Mouse (Mus musculus) embryonic facial prominence, embryonic 14.5 days (tissue): ENCODE results near the gene 1700018B08Rik. TPM values are rescaled to one million over a fixed set of nuclear protein-coding genes. Genes with fewer than 3 reads are reported as not detected.

Experiments
- ATAC-seq: fragments of 200-750 bp; cut with Nextera tagmentation; 2 replicates; pipeline ENCODE4 v1.8.0; 2017; ENCODE audit warnings: low read depth, moderate number of reproducible peaks, moderate TSS enrichment
- DNase-seq: peaks from one replicate; pipeline ENCODE4 v3.0.0-alpha.2; 2015; ENCODE audit warnings: low spot score
- H3K27ac ChIP-seq: fragments of 300-500 bp; sonication (generic); replicated peaks from 2 replicates; pipeline ENCODE4 v1.5.1; 2014; ENCODE audit warnings: low read depth, mild to moderate bottlenecking, low read length, moderate library complexity
- H3K27me3 ChIP-seq: fragments of 300-500 bp; sonication (generic); replicated peaks from 2 replicates; pipeline ENCODE4 v1.6.1; 2014; ENCODE audit warnings: low read length; ENCODE audit not compliant: control insufficient read depth, insufficient read depth
- H3K36me3 ChIP-seq: fragments of 300-500 bp; sonication (generic); 2 replicates; pipeline ENCODE4 v1.6.1; 2014; ENCODE audit warnings: low read length, mixed read lengths; ENCODE audit not compliant: control insufficient read depth, insufficient read depth
- H3K4me1 ChIP-seq: fragments of 300-500 bp; sonication (generic); 2 replicates; pipeline ENCODE4 v1.6.1; 2014; ENCODE audit warnings: antibody characterized with exemption, low read length; ENCODE audit not compliant: control insufficient read depth, insufficient read depth
- H3K4me2 ChIP-seq: fragments of 300-500 bp; sonication (generic); 2 replicates; pipeline ENCODE4 v1.6.1; 2014; ENCODE audit warnings: low read depth, mild to moderate bottlenecking, low read length, moderate library complexity, mixed read lengths
- H3K4me3 ChIP-seq: fragments of 300-500 bp; sonication (generic); 2 replicates; pipeline ENCODE4 v1.5.1; 2014; ENCODE audit warnings: low read depth, mild to moderate bottlenecking, low read length
- H3K9ac ChIP-seq: fragments of 300-500 bp; sonication (generic); 2 replicates; pipeline ENCODE4 v1.6.1; 2014; ENCODE audit warnings: low read depth, mild to moderate bottlenecking, low read length, moderate library complexity, mixed read lengths
- H3K9me3 ChIP-seq: fragments of 300-500 bp; sonication (generic); 2 replicates; pipeline ENCODE4 v1.6.1; 2016; ENCODE audit warnings: low read length; ENCODE audit not compliant: control insufficient read depth
- WGBS: fragments of 180-500 bp; shearing (Covaris S2); extraction: QIAGEN DNeasy Blood & Tissue Kit; methylation state at CpG from one replicate; pipeline ENCODE4 v1.1.7; 2014; 5-methylcytosine and 5-hydroxymethylcytosine counted together
- polyA plus RNA-seq: library from polyadenylated mRNA; unstranded; fragments of >200 nt; fragmentation: Nextera tagmentation; extraction: Ambion mirVana; gene quantifications from 2 replicates; pipeline ENCODE4 v1.2.1, GENCODE M21; 2014

Gene 1700018B08Rik
- polyA plus RNA-seq, 1 experiment from 2014 or later: not detected

DNA sequence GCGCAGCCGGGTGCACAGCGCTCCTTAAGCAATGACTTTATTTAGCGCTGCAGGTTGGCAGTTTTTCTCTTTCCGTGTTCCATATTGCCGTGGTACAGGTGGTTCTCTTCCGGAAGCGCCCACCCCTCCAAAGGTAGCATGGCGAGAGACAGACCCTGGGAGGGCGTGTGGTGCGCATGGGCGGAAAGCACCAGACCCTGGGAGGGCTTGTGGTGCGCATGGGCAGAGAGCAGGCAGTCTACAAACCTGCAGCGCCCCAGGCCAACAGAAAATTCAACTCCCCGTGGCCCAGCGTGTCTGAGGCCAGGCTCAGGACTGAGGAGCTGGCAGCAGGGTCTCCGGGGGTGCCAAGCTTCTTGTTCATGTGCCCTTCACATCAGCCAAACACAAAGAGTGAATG is 26.7 kb upstream of the 1700018B08Rik start:
- Histone ChIP-seq H3K4me1 (no peaks in the 10 kb centered on the region), H3K36me3 (0 out of 2 replicates have a peak, but pooled peaks cover 3% of the 10 kb centered on the region), H3K4me2 (no peak overlapping the region), H3K9me3 (no peaks in the 10 kb centered on the region), H3K4me3 (no peak overlapping the region), H3K9ac (no peak overlapping the region), H3K27ac (no peak overlapping the region), H3K27me3 (no peaks in the 10 kb centered on the region)
- DNase-seq: no peak
- no peak for ATAC-seq
- WGBS: 79% methylated on average over 17 of the region's 17 CpGs

DNA sequence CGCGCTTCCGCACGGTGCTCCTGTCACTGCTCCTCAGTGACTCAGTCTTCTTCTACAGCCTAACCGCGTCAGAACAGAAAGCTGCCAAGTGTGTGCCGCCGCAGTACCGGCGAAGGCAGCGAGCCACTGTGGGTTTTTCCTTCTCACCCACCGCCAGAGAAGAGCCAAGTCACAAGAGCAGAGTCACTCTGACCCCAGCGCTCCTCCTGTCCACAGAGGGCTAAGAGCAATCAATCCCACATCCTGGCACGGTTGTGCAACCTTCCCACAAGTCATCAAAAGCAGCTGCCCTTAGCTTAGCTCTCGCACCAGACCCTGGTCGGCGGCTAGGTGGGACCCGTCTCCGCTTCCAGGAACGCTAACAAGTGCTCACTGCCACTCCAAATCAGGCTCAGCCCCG is 26.2 kb upstream of the 1700018B08Rik start:
- 76% methylated on average over 21 of the region's 21 CpGs for WGBS
- Histone ChIP-seq H3K27ac (no peak overlapping the region), H3K4me1 (no peaks in the 10 kb centered on the region), H3K9ac (no peak overlapping the region), H3K36me3 (0 out of 2 replicates have a peak, but pooled peaks cover 8% of the 10 kb centered on the region), H3K27me3 (no peaks in the 10 kb centered on the region), H3K4me3 (no peak overlapping the region), H3K9me3 (no peaks in the 10 kb centered on the region), H3K4me2 (no peak overlapping the region)
- ATAC-seq (no peak), DNase-seq (no peak)

DNA sequence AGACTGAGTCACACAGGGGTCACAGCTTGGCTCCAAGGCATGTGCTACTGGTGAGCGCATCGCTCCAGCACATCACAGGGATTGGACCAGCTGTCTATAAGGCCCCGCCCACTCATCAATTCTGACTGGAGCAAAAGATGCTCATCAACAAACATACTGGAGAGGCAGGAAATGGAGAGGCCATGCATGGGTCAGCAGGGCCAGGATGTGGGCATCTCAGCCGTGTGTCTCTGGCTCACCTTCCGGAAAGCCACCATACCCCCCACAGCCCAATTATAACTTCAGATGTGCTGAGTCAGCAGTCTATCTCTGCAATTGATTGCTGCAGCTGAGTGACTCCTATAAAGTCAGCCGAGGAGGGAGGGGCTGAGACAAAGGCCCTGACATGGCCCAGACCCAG is 24.2 kb upstream of the 1700018B08Rik start:
- no peaks in the 10 kb centered on the region for H3K27me3 ChIP-seq
- DNase-seq (no peak), ATAC-seq (no peak)
- no peak overlapping the region for H3K4me3 ChIP-seq
- H3K9me3 ChIP-seq: no peaks in the 10 kb centered on the region
- 0 out of 2 replicates have a peak, but pooled peaks cover 14% of the 10 kb centered on the region for H3K36me3 ChIP-seq
- H3K4me1 ChIP-seq: no peaks in the 10 kb centered on the region
- no peak overlapping the region for H3K4me2 ChIP-seq
- 66% methylated on average over 6 of the region's 6 CpGs for WGBS
- H3K9ac ChIP-seq: no peak overlapping the region
- H3K27ac ChIP-seq: no peak overlapping the region

DNA sequence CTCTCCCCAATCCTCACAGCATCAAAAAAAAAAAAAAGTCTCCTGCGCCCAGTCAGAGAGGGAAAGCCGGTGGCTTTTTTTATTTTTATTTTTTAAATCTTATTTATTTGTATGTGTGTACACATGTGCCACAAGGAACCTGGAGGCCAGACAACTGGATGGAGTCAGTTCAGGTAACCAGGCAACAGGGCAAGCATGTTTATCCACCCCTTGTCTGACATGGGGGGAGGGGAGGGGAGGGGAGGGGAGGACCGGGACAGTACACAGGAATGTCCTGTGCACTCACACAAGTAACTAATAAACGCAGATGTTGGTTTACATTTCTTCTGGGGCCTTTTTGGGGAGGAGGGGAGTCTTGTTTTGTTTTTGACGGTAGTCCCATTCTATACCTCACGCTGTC is 19.6 kb upstream of the 1700018B08Rik start:
- H3K27me3 ChIP-seq: no peaks in the 10 kb centered on the region
- H3K4me1 ChIP-seq: no peaks in the 10 kb centered on the region
- ATAC-seq (no peak), DNase-seq (no peak)
- H3K36me3 ChIP-seq: peaks cover 33% of the 10 kb centered on the region; the same call in 1 of the 2 replicates
- H3K9ac ChIP-seq: no peak overlapping the region
- H3K4me3 ChIP-seq: no peak overlapping the region
- H3K9me3 ChIP-seq: no peaks in the 10 kb centered on the region
- H3K27ac ChIP-seq: no peak overlapping the region
- WGBS: 72% methylated on average over 6 of the region's 6 CpGs
- no peak overlapping the region for H3K4me2 ChIP-seq

DNA sequence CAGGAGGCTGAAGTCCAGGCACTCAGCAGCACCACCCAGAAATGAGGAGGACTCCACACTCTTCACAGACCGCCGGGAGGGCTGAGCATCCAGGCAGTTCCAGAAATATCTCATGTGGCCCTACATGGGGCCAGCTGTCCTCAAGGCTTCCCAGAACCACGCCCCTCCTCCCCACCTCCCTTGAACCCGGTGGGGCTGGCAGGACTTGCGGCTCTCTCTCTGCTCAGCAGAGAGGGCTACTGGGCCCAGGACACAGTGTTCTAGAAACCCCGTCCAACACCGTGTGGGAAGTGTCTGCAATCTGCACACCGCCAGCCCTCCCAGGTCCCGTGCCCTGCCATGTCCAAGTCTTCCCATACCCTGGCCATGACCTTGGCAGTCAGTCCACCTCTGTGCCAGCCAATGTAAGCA is 18.8 kb upstream of the 1700018B08Rik start:
- 79% methylated on average over 9 of the region's 9 CpGs for WGBS
- no peak overlapping the region for H3K4me2 ChIP-seq

DNA sequence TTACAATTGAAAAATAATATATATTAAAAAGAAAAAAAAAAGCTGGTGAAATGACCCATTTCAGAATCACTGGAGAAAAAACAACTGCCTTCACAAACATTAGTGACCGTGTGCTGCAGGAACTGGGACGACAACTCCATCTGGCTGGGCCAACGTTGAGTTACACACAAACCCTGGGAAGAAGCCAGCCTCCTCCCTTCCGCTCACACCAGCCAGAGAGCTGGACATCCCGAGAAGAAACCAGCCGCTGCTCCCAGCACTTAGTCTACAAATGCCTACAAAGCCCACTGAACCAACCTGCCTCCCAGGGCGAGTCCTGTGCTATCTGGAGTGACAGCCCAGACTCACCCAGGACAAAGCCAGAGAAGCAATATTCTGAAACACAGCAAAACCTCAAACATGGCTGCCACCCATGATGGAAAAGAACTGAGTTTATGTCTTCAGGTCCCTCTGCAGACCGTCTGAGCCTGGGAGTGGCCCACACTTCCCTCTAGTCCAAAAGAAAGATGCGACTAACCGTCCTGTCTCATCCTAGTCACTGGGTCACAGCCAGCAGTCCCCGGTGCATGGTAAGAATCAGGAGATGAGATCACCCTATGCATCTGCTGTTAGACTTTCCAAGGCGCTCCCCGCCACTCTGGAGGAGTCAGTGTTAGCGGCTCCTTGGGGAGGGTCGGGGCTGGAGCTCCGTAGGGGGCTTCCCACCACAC is 17.7 kb upstream of the 1700018B08Rik start:
- Histone ChIP-seq H3K9ac (no peak overlapping the region), H3K9me3 (no peaks in the 10 kb centered on the region), H3K4me1 (no peaks in the 10 kb centered on the region), H3K27ac (no peak overlapping the region), H3K27me3 (no peaks in the 10 kb centered on the region), H3K36me3 (peaks cover 42% of the 10 kb centered on the region; the same call in 1 of the 2 replicates), H3K4me3 (no peak overlapping the region), H3K4me2 (no peak overlapping the region)
- ATAC-seq (no peak), DNase-seq (no peak)
- WGBS: 86% methylated on average over 16 of the region's 16 CpGs

More for the DNA sequence above, 18.8 kb upstream of the 1700018B08Rik start:
- H3K27ac ChIP-seq: no peak overlapping the region
- H3K36me3 ChIP-seq: peaks cover 39% of the 10 kb centered on the region; the same call in 1 of the 2 replicates
- DNase-seq (no peak), ATAC-seq (no peak)
- H3K9ac ChIP-seq: no peak overlapping the region
- no peaks in the 10 kb centered on the region for H3K27me3 ChIP-seq
- no peaks in the 10 kb centered on the region for H3K4me1 ChIP-seq
- no peak overlapping the region for H3K4me3 ChIP-seq
- H3K9me3 ChIP-seq: no peaks in the 10 kb centered on the region

DNA sequence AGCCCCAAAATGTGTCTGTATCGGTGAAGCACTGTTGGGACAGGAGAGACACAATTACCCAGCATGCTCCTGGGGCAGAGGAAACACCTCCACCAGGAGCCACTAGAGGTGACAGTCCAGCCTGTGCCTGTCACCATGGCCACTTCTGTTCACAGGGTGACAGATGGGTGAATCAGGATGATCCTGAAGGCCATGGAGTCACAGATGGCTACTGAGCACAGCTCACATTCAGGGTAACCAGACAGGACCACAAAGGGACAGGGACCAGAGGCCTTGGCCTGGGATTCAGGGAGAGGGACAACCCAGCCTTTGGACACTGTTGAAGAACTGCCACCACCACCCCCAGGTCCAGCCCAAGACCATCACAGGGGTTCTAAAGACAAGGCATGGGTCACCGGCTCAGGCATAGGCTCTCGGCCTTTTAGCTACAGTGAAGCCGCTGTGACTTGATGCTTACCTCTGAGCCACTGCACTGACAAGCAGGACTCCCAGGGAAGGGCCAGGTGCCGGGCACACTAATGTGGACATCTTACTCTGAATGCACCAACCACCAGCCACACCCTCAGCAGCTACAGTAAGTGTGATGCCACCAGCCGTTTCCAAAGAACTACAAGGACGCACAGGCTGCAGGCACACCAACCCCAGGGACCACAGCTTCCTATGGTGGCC is 16.4 kb upstream of the 1700018B08Rik start:
- DNase-seq (no peak), ATAC-seq (no peak)
- no peaks in the 10 kb centered on the region for H3K4me1 ChIP-seq
- no peak overlapping the region for H3K4me2 ChIP-seq
- no peak overlapping the region for H3K27ac ChIP-seq
- H3K9ac ChIP-seq: no peak overlapping the region
- WGBS: 97% methylated on average over 7 of the region's 7 CpGs
- peaks cover 36% of the 10 kb centered on the region; the same call in 1 of the 2 replicates for H3K36me3 ChIP-seq
- H3K27me3 ChIP-seq: no peaks in the 10 kb centered on the region
- no peak overlapping the region for H3K4me3 ChIP-seq
- no peaks in the 10 kb centered on the region for H3K9me3 ChIP-seq

DNA sequence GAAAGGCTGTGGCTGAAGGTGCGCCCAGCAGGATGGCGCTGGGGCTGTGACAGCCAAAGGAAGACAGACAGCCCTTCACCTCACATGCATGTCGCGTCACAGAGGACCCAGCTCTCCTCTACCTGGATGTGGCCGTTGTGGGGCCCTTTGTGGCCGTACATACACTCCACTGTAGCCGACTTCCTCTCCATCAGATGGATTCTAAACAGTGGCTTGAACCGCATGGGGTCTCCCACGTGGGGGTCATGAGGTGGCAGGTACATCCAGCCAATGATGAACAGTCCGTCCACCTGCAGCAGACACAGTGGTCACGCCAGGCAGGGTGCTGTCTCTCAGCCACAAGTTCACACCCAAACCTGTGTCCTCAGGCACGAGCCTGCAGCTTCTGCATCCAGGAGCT is 15.7 kb upstream of the 1700018B08Rik start:
- Histone ChIP-seq H3K36me3 (peaks cover 38% of the 10 kb centered on the region; the same call in 1 of the 2 replicates), H3K4me3 (no peak overlapping the region), H3K4me1 (no peaks in the 10 kb centered on the region), H3K27me3 (no peaks in the 10 kb centered on the region), H3K9me3 (no peaks in the 10 kb centered on the region), H3K9ac (no peak overlapping the region), H3K27ac (no peak overlapping the region), H3K4me2 (no peak overlapping the region)
- DNase-seq (no peak), ATAC-seq (no peak)
- 88% methylated on average over 12 of the region's 12 CpGs for WGBS
